Mouse (Mus musculus): ENCODE results near the gene Lemd2. TPM values are rescaled to one million over a fixed set of nuclear protein-coding genes. Genes with fewer than 3 reads are reported as not detected.

Lemd2 gene
- total RNA-seq, 4 experiments from 2014 or later: 39.0 to 44.9 (median 42.9) TPM

- peak in 1 of 2 experiments; percentile 41 for DNase-seq (ENCODE audit: low spot score in 2 of 2)
Measured at GRCm38 (mm10) chr17:27165054-27165773, 39.1 kb downstream of the Lemd2 start.

GRCm38 (mm10) chr17:27160905-27161304, 43.4 kb downstream of the Lemd2 start:
- no peak for DNase-seq (ENCODE audit: low spot score in 2 of 2)

- DNase-seq (ENCODE audit: low spot score in 2 of 2): no peak
Measured at GRCm38 (mm10) chr17:27159169-27159568, 45.1 kb downstream of the Lemd2 start.

GRCm38 (mm10) chr17:27158439-27158838, 45.8 kb downstream of the Lemd2 start:
- DNase-seq (ENCODE audit: low spot score in 2 of 2): no peak

GRCm38 (mm10) chr17:27155752-27156151, 48.5 kb downstream of the Lemd2 start:
- DNase-seq (ENCODE audit: low spot score in 2 of 2): no peak

GRCm38 (mm10) chr17:27154881-27155280, 49.4 kb downstream of the Lemd2 start:
- no peak for DNase-seq (ENCODE audit: low spot score in 2 of 2)

GRCm38 (mm10) chr17:27154256-27154655, 50.0 kb downstream of the Lemd2 start:
- DNase-seq (ENCODE audit: low spot score in 2 of 2): no peak

- no peak for DNase-seq (ENCODE audit: low spot score in 2 of 2)
Measured at GRCm38 (mm10) chr17:27153773-27154193, 50.5 kb downstream of the Lemd2 start.

- DNase-seq (ENCODE audit: low spot score in 2 of 2): no peak
Measured at GRCm38 (mm10) chr17:27152976-27153723, 51.1 kb downstream of the Lemd2 start.

- no peak for DNase-seq (ENCODE audit: low spot score in 2 of 2)
Measured at GRCm38 (mm10) chr17:27151411-27151810, 52.9 kb downstream of the Lemd2 start.

GRCm38 (mm10) chr17:27150871-27151270, 53.4 kb downstream of the Lemd2 start:
- DNase-seq (ENCODE audit: low spot score in 2 of 2): no peak

- no peak for DNase-seq (ENCODE audit: low spot score in 2 of 2)
Measured at GRCm38 (mm10) chr17:27146323-27146923, 57.8 kb downstream of the Lemd2 start.

- DNase-seq (ENCODE audit: low spot score in 2 of 2): no peak
Measured at GRCm38 (mm10) chr17:27144152-27144551, 60.1 kb downstream of the Lemd2 start.

GRCm38 (mm10) chr17:27141971-27142450, 62.3 kb downstream of the Lemd2 start:
- no peak for DNase-seq (ENCODE audit: low spot score in 2 of 2)

GRCm38 (mm10) chr17:27140262-27140661, 64.0 kb downstream of the Lemd2 start:
- DNase-seq (ENCODE audit: low spot score in 2 of 2): no peak

Other genes starting within 250 kb of the Lemd2 start
- 10 to 100 TPM; 13.1 to 15.9 (median 14.7) TPM for gene Zbtb9, start 231.3 kb downstream of the Lemd2 start, total RNA-seq (2022)
- gene Bak1, start 175.5 kb downstream of the Lemd2 start, total RNA-seq (2022): 10 to 100 TPM; 12.8 to 17.7 (median 14.5) TPM
- 1 to 10 TPM; 3.7 to 5.3 (median 3.8) TPM for gene Itpr3, start 147.2 kb downstream of the Lemd2 start, total RNA-seq (2022)
- gene Uqcc2, start 70.6 kb downstream of the Lemd2 start, total RNA-seq (2022): 100 to 1,000 TPM; 226 to 249 (median 237) TPM
- gene Ip6k3, start 36.7 kb downstream of the Lemd2 start, total RNA-seq (2022): 1 to 10 TPM in 3 of 4 experiments, under 1 TPM in 1; 0.74 to 2.6 (median 1.6) TPM

Data from left cerebral cortex, adult 8-10 months (tissue).